Mouse (Mus musculus) stomach, postnatal 0 days (tissue): Measurements from ENCODE around the gene Mettl6. TPM values are rescaled to one million over a fixed set of nuclear protein-coding genes. Genes with fewer than 3 reads are reported as not detected.
A peak's percentile ranks its signal among the peaks of the same experiment; 100 is the strongest.

Source experiments
- ATAC-seq: fragments of 200-750 bp; cut with Nextera tagmentation; 2 replicates; pipeline ENCODE4 v1.8.0; 2017; ENCODE audit not compliant: low FRiP score, low TSS enrichment
- DNase-seq: peaks from one replicate; pipeline ENCODE4 v3.0.0-alpha.2; 2016; ENCODE audit warnings: low spot score
- H3K27ac ChIP-seq: fragments of 300-500 bp; sonication (generic); replicated peaks from 2 replicates; pipeline ENCODE4 v1.5.1; 2014; ENCODE audit warnings: mild to moderate bottlenecking, control low read depth
- H3K27me3 ChIP-seq: fragments of 300-500 bp; sonication (generic); 2 replicates; pipeline ENCODE4 v1.6.1; 2014; ENCODE audit warnings: low read length; ENCODE audit not compliant: control insufficient read depth, insufficient read depth
- H3K36me3 ChIP-seq: fragments of 300-500 bp; sonication (generic); 2 replicates; pipeline ENCODE4 v1.6.1; 2014; ENCODE audit warnings: low read length, mixed read lengths; ENCODE audit not compliant: control insufficient read depth, insufficient read depth
- H3K4me1 ChIP-seq: fragments of 300-500 bp; sonication (generic); replicated peaks from 2 replicates; pipeline ENCODE4 v1.6.1; 2014; ENCODE audit warnings: antibody characterized with exemption; ENCODE audit not compliant: control insufficient read depth, insufficient read depth
- H3K4me2 ChIP-seq: fragments of 300-500 bp; sonication (generic); replicated peaks from 2 replicates; pipeline ENCODE4 v1.6.1; 2014; ENCODE audit warnings: low read depth, mild to moderate bottlenecking, control low read depth, moderate library complexity
- H3K4me3 ChIP-seq: fragments of 300-500 bp; sonication (generic); 2 replicates; pipeline ENCODE4 v1.5.1; 2014; ENCODE audit warnings: low read depth, low read length, control low read depth
- H3K9ac ChIP-seq: fragments of 300-500 bp; sonication (generic); 2 replicates; pipeline ENCODE4 v1.6.1; 2014; ENCODE audit warnings: mild to moderate bottlenecking, low read length, control low read depth, mixed read lengths
- H3K9me3 ChIP-seq: fragments of 300-500 bp; sonication (generic); 2 replicates; pipeline ENCODE4 v1.6.1; 2016; ENCODE audit warnings: low read length; ENCODE audit not compliant: control insufficient read depth
- CTCF ChIP-seq: IDR thresholded peaks from 2 replicates; pipeline ENCODE4 v1.5.1; 2016; ENCODE audit warnings: antibody characterized with exemption, low read depth, mild to moderate bottlenecking, moderate library complexity
- EP300 ChIP-seq: optimal IDR thresholded peaks from 2 replicates; pipeline ENCODE3; 2016; ENCODE audit warnings: antibody characterized with exemption
- WGBS: fragments of 180-500 bp; shearing (Covaris S2); extraction: QIAGEN DNeasy Blood & Tissue Kit; methylation state at CpG from one replicate; pipeline ENCODE4 v1.1.7; 2014; 5-methylcytosine and 5-hydroxymethylcytosine counted together
- polyA plus RNA-seq: library from polyadenylated mRNA; unstranded; fragments of >200 nt; fragmentation: Nextera tagmentation; extraction: Ambion mirVana; gene quantifications from 2 replicates; pipeline ENCODE4 v1.2.1, GENCODE M21; 2015

The Mettl6 gene
- polyA plus RNA-seq, 1 experiment from 2014 or later = 31.9 TPM

DNA sequence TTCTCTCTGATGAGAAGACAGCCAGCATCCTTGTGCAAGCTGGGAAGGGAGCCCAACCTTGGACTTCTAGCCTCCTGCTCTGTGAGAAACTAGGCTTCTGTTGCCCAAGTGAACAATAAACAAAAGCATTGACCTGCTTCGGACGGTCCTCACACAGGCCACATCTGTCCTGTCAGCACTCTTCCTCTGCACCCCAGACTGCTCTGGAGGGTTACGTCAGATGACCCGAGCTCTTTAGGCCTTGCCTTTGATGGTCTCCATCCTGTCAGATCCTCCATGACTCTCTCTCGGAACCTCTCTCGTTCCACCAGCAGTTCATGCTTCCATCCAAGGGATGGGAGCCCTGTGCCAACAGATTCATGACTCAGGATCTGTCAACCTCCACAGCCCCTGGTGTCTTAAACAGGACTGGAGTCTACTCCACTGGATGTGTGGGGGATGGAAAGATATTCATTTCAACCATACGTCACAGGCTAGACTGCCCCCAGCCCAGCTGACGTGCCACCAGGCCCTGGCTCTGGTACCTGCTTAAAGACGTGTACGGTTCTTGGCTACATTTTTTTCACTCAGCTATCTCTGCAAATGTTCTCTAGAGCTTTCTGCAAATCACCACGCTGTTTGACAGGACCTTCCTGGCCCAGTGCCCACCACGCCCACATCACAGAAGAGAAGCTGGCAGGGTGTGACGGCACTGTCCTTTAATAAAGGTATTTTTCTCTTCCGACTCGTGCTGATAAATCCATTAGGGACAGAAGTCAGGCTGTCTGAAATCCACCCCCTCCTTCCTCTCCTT is 66.4 kb downstream of the Mettl6 start:
- Histone ChIP-seq H3K4me1 (peaks cover 13% of the 10 kb centered on the region), H3K36me3 (no peaks in the 10 kb centered on the region), H3K27ac (peak overlapping the region; percentile 76), H3K9ac (no peak overlapping the region; the same call in 1 of the 2 replicates), H3K27me3 (no peaks in the 10 kb centered on the region), H3K9me3 (no peaks in the 10 kb centered on the region), H3K4me3 (no peak overlapping the region), H3K4me2 (peak overlapping the region; percentile 43)
- ATAC-seq (peak; percentile 70), DNase-seq (peak; percentile 66)
- TF ChIP-seq CTCF (no peak), EP300 (no peak)
- WGBS = 26% methylated on average over 15 of the region's 15 CpGs

Other genes starting within 250 kb of the Mettl6 start
- gene Phf7, start 243.7 kb downstream of the Mettl6 start, polyA plus RNA-seq = 9.5 and 10.1 TPM in 2 replicates
- 22.5 and 24.5 TPM in 2 replicates for gene Bap1, start 243.6 kb downstream of the Mettl6 start, polyA plus RNA-seq
- 0.74 and 0.81 TPM in 2 replicates for gene Dnah1, start 171.1 kb downstream of the Mettl6 start, polyA plus RNA-seq
- gene Capn7, start 158.4 kb downstream of the Mettl6 start, polyA plus RNA-seq = 24.8 and 26.8 TPM in 2 replicates
- 9.9 and 10.9 TPM in 2 replicates for gene Sh3bp5, start 59.0 kb downstream of the Mettl6 start, polyA plus RNA-seq
- gene Eaf1, start 641 bp downstream of the Mettl6 start, polyA plus RNA-seq = 10.5 and 11.9 TPM in 2 replicates
- gene Colq, start 96.3 kb upstream of the Mettl6 start, polyA plus RNA-seq = 0.91 and 1.2 TPM in 2 replicates
- 0.52 and 1.1 TPM in 2 replicates for gene Gm49387, start 145.8 kb upstream of the Mettl6 start, polyA plus RNA-seq
- 17.0 and 17.5 TPM in 2 replicates for gene Btd, start 146.0 kb upstream of the Mettl6 start, polyA plus RNA-seq
- 10.9 TPM in 2 replicates for gene Hacl1, start 146.2 kb upstream of the Mettl6 start, polyA plus RNA-seq